Mouse (Mus musculus): ENCODE results near the gene Mfsd4b4. TPM values are rescaled to one million over a fixed set of nuclear protein-coding genes. Genes with fewer than 3 reads are reported as not detected.

Gene Mfsd4b4
- 4.9 TPM for total RNA-seq (2023)

DNA sequence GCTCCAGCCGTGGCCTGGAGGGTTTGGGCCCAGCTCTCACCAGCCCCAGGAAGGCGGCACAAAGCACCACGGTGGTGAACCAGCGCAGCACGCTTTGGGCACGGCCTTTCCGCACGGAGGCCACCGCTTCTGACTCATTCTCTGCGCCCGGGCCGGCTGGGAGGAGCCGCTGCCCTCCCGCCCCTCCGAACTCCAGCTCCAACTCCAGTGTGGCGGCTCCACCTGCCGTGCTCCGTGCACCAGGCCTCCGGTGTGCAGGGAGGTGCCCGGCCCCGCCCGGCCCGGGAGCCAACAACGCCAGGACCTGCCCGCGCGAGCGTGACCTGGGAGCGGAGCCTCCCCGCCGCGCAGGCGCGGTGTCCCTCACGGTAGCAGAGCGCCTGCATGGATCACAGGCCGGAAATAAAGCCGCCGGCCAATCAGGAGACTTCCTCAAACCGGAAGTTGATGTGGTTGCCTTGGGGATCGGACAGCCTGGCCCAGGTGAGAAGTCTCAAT is at the start of gene Mfsd4b4:
Gene Mfsd4b4, minus strand, starts transcription at position 365 of the 498 bp plus-strand sequence.

GRCm38 (mm10) chr10:39926616-39927139 is 27.6 kb upstream of the Mfsd4b4 start, which contains the start of gene Mfsd4b2:
Mfsd4b2 (minus strand) TSS chr10:39926923.

Other genes starting within 250 kb of the Mfsd4b4 start
- 71.5 TPM for gene Rev3l, start 167.1 kb downstream of the Mfsd4b4 start, total RNA-seq (2023)
- not detected for gene Mfsd4b2, start 27.7 kb upstream of the Mfsd4b4 start, total RNA-seq (2023)
- gene Mfsd4b3, start 60.9 kb upstream of the Mfsd4b4 start, total RNA-seq (2023): 0.94 TPM
- gene Mfsd4b5, start 87.4 kb upstream of the Mfsd4b4 start, total RNA-seq (2023): not detected
- gene Mfsd4b1, start 126.0 kb upstream of the Mfsd4b4 start, total RNA-seq (2023): 0.21 TPM
- 7.8 TPM for gene Slc16a10, start 243.0 kb upstream of the Mfsd4b4 start, total RNA-seq (2023)